In the genomic region with DNA sequence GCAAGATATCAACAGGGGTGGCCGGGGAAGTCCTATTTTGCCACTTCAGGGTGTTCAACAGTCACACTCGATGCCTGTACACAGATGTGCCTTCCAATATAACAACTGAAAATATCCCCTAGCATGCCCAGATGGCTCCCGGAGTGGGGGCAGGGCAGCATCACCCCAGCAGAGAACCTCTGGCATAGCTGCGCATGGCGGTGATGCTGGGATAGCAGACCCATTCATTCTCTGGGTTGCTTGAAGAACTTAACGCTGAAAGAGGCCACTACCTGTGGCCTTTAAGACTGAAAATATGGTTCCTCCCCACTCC, we compare ENCODE assay signal across 12 mouse cellular contexts. TPM values are rescaled to one million over a fixed set of nuclear protein-coding genes. Genes with fewer than 3 reads are reported as not detected.
DNase-seq lines count a peak whose midpoint lies in the region; ATAC-seq and TF ChIP-seq lines count a peak whose summit lies in the region.
"Had no signal": no experiment of that assay in that cellular context is flagged by ENCODE, and none has a peak within 500 bp of the region (broad histone marks: within the 10 kb centered on the region; RNA-seq: fewer than 3 reads in every experiment).

No protein-coding gene starts in this region.

- no peaks in the 10 kb centered on the region for H3K36me3 ChIP-seq in hindbrain, embryonic 10.5 days
- H3K36me3 ChIP-seq in hindbrain, embryonic 13.5 days = no peaks in the 10 kb centered on the region
- no peaks in the 10 kb centered on the region for H3K36me3 ChIP-seq in embryonic facial prominence, embryonic 10.5 days (replicated peaks)
- H3K36me3 ChIP-seq in kidney, postnatal 0 days (ENCODE audit: insufficient read depth, low read length) = no peaks in the 10 kb centered on the region
- no peaks in the 10 kb centered on the region for H3K36me3 ChIP-seq in liver, embryonic 15.5 days (replicated peaks)

- no peak overlapping the region for H3K4me3 ChIP-seq in hindbrain, embryonic 10.5 days
- no peak overlapping the region for H3K4me3 ChIP-seq in hindbrain, embryonic 13.5 days
- no peak overlapping the region for H3K4me3 ChIP-seq in embryonic facial prominence, embryonic 10.5 days
- no peak overlapping the region for H3K4me3 ChIP-seq in kidney, postnatal 0 days (replicated peaks; ENCODE audit: low read depth, low read length)
- H3K4me3 ChIP-seq in liver, embryonic 15.5 days (replicated peaks) = no peak overlapping the region
- H3K4me3 ChIP-seq: megakaryocyte, embryonic 14.5 days had no signal

- no peak for ATAC-seq in hindbrain, embryonic 13.5 days (ENCODE audit: low FRiP score)
- no peak for ATAC-seq in kidney, postnatal 0 days (replicated peaks; ENCODE audit: low FRiP score, low read depth)
- ATAC-seq in liver, embryonic 15.5 days (ENCODE audit: insufficient read depth) = no peak
- no peak for ATAC-seq in cerebellum, adult (ENCODE audit: insufficient number of reproducible peaks, low FRiP score, low TSS enrichment)

- no peak for DNase-seq in hindbrain, embryonic 10.5 days (ENCODE audit: low spot score)
- DNase-seq in embryonic facial prominence, embryonic 10.5 days (ENCODE audit: low spot score) = peak; percentile 40
- no peak for DNase-seq in kidney, postnatal 0 days (ENCODE audit: low spot score)
- DNase-seq in urinary bladder, adult 18-20 months (ENCODE audit: low spot score in 2 of 2) = no peak
- no peak for DNase-seq in layer of hippocampus, adult 9-10 months (ENCODE audit: low spot score)
- DNase-seq: B cell, adult 2 months; cerebellum, postnatal 36 days; thymus, adult 18-20 months had no signal

- no peak for TF ChIP-seq CTCF in kidney, postnatal 0 days (IDR thresholded peaks at IDR 0.05; ENCODE audit: low read depth)

- peaks cover 6% of the 10 kb centered on the region; the same call in 1 of the 2 replicates for H3K27me3 ChIP-seq in hindbrain, embryonic 10.5 days (ENCODE audit: insufficient read depth, poor library complexity, severe bottlenecking)
- H3K27me3 ChIP-seq in hindbrain, embryonic 13.5 days = no peaks in the 10 kb centered on the region
- no peaks in the 10 kb centered on the region; the same call in 1 of the 2 replicates for H3K27me3 ChIP-seq in embryonic facial prominence, embryonic 10.5 days (replicated peaks; ENCODE audit: low read depth, poor library complexity, severe bottlenecking)
- no peaks in the 10 kb centered on the region for H3K27me3 ChIP-seq in kidney, postnatal 0 days (ENCODE audit: insufficient read depth, low read length)
- H3K27me3 ChIP-seq in liver, embryonic 15.5 days = 0 out of 2 replicates have a peak, but pooled peaks cover 3% of the 10 kb centered on the region
- H3K27me3 ChIP-seq: megakaryocyte, embryonic 14.5 days had no signal

- 76% methylated on average over 6 of the region's 6 CpGs for WGBS in hindbrain, embryonic 10.5 days
- 69% methylated on average over 6 of the region's 6 CpGs for WGBS in hindbrain, embryonic 13.5 days
- 63% methylated on average over 6 of the region's 6 CpGs for WGBS in embryonic facial prominence, embryonic 10.5 days
- WGBS in kidney, postnatal 0 days = 53% methylated on average over 6 of the region's 6 CpGs
- whole genome bisulfite sequencing in liver, embryonic 15.5 days (ENCODE audit: insufficient replicate concordance) = 66% methylated on average over 6 of the region's 6 CpGs

- H3K9me3 ChIP-seq in hindbrain, embryonic 10.5 days = no peaks in the 10 kb centered on the region
- no peaks in the 10 kb centered on the region for H3K9me3 ChIP-seq in hindbrain, embryonic 13.5 days
- no peaks in the 10 kb centered on the region; the same call in 1 of the 2 replicates for H3K9me3 ChIP-seq in embryonic facial prominence, embryonic 10.5 days
- H3K9me3 ChIP-seq in kidney, postnatal 0 days (replicated peaks; ENCODE audit: low read length) = no peaks in the 10 kb centered on the region
- no peaks in the 10 kb centered on the region for H3K9me3 ChIP-seq in liver, embryonic 15.5 days (replicated peaks)

- H3K4me1 ChIP-seq in hindbrain, embryonic 10.5 days (replicated peaks) = peaks cover 41% of the 10 kb centered on the region
- peaks cover 30% of the 10 kb centered on the region for H3K4me1 ChIP-seq in hindbrain, embryonic 13.5 days (replicated peaks)
- H3K4me1 ChIP-seq in embryonic facial prominence, embryonic 10.5 days = peaks cover 46% of the 10 kb centered on the region
- H3K4me1 ChIP-seq in kidney, postnatal 0 days (replicated peaks; ENCODE audit: insufficient read depth, low read length) = peaks cover 25% of the 10 kb centered on the region
- H3K4me1 ChIP-seq in liver, embryonic 15.5 days (replicated peaks) = peaks cover 30% of the 10 kb centered on the region

- no peak overlapping the region for H3K4me2 ChIP-seq in hindbrain, embryonic 13.5 days
- peak overlapping the region; percentile 28; the same call in 1 of the 2 replicates for H3K4me2 ChIP-seq in kidney, postnatal 0 days (ENCODE audit: low read length)
- no peak overlapping the region for H3K4me2 ChIP-seq in liver, embryonic 15.5 days

- peak overlapping the region; percentile 46 for H3K27ac ChIP-seq in hindbrain, embryonic 10.5 days
- H3K27ac ChIP-seq in hindbrain, embryonic 13.5 days = no peak overlapping the region; the same call in 1 of the 2 replicates
- peak overlapping the region; percentile 73 for H3K27ac ChIP-seq in embryonic facial prominence, embryonic 10.5 days (replicated peaks)
- H3K27ac ChIP-seq in kidney, postnatal 0 days = peak overlapping the region; percentile 90
- H3K27ac ChIP-seq in liver, embryonic 15.5 days (replicated peaks) = peak overlapping the region; percentile 68; the same call in 1 of the 2 replicates

- no peak overlapping the region for H3K9ac ChIP-seq in hindbrain, embryonic 13.5 days
- no peak overlapping the region for H3K9ac ChIP-seq in kidney, postnatal 0 days (ENCODE audit: low read depth, low read length)
- no peak overlapping the region for H3K9ac ChIP-seq in liver, embryonic 15.5 days

RNA-seq across cellular contexts. Expression of gene Gm42791, which starts 7.8 kb away (rescaled TPM):
- 1.6 and 3.8 TPM in 2 replicates for polyA plus RNA-seq in hindbrain, embryonic 10.5 days (2016; fragmentation: Nextera tagmentation; extraction: Ambion mirVana)
- 5.4 and 6.6 TPM in 2 replicates for polyA plus RNA-seq in hindbrain, embryonic 13.5 days (2015; fragmentation: Nextera tagmentation; extraction: Ambion mirVana)
- polyA plus RNA-seq in embryonic facial prominence, embryonic 10.5 days (2016; fragmentation: Nextera tagmentation; extraction: Ambion mirVana) = 0.49 and 4.6 TPM in 2 replicates
- 0.22 TPM in 1 of 2 replicates, not detected in the other for polyA plus RNA-seq in kidney, postnatal 0 days (2015; fragmentation: Nextera tagmentation; extraction: Ambion mirVana)
- polyA plus RNA-seq in liver, embryonic 15.5 days (2015; fragmentation: Nextera tagmentation; extraction: Ambion mirVana) = 1.1 TPM in 1 of 2 replicates, not detected in the other
